Mouse (Mus musculus): Measurements from ENCODE around the gene Brd7. TPM values are rescaled to one million over a fixed set of nuclear protein-coding genes. Genes with fewer than 3 reads are reported as not detected.

The Brd7 gene
- polyA plus RNA-seq, 1 experiment = not detected

DNA sequence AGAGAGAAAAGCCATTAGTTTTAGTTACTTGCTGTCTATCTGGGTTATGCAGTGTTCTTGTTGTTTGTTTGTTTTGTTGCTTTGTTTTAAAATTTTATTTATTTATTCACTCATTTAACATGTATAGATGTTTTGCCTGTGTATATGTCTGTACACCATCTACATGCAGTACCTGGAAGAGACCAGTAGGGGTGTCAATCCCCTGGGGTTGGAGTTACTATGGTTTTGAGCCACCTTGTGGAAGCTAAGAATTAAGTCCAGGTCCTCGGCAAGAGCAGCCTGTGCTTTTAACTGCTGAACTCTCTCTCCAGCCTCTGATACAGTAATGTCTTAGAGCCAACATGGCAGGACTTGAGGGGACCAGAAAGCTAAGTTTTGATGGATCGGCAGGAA is 21.2 kb upstream of the Brd7 start:
- no peak for TF ChIP-seq CTCF (IDR thresholded peaks at IDR 0.05; ENCODE audit: insufficient read depth, low read depth, low read length)
- no peak for TF ChIP-seq POLR2A (IDR thresholded peaks at IDR 0.05; ENCODE audit: insufficient read depth, low read depth, low read length)
- Histone ChIP-seq H3K27ac (ENCODE audit: insufficient read depth, low read depth, low read length) (no peak overlapping the region), H3K4me1 (ENCODE audit: control insufficient read depth, insufficient read depth, low read length) (peaks cover 17% of the 10 kb centered on the region), H3K4me3 (ENCODE audit: insufficient read depth, low read depth, low read length) (no peak overlapping the region)
- WGBS = 97% methylated on average over 2 of the region's 2 CpGs

DNA sequence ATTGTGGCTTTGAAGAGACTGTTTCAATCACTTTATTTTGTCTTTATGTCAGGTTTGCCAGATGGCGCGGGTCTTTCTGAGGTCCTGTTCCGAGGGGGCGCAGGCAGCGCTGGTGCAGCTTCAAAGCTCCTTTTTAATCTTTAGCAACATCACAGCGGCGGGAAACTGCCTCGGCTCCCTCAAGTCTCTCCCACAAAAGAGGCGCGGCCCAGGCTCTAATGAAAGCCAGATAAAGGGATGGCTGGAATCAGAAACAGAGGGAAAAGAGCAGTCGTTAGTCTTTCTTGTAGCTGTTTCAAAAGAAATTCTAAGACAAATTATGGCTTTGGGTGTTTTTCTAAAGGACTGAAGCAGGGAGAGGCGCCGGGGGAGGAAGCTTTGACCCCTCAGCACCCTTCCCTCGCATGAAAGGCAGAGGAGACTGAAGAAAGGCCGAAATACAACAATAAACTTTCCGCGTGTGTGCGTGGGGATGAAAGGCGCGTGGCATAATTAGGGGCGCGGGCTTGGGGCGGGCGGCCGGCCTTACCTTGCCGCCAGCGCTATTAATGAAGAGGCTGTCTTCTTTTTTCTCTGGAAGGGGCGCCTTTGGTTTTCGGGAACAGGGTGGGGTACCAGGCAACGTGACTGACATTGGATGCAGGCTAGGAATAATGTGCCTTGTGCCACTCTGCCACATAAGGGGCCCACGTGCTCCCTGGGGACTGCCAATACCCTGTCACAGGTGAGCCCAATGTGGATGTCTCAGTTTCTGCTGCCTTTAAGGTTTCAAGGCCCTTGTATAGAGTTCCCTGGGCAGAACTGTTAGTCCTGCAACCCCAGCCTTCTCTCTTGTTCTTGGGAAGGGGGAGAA is 20.5 kb upstream of the Brd7 start:
- no peak overlapping the region for H3K27ac ChIP-seq (ENCODE audit: insufficient read depth, low read depth, low read length)
- H3K4me1 ChIP-seq (ENCODE audit: control insufficient read depth, insufficient read depth, low read length) = peaks cover 17% of the 10 kb centered on the region
- TF ChIP-seq CTCF (IDR thresholded peaks at IDR 0.05; ENCODE audit: insufficient read depth, low read depth, low read length) = no peak
- no peak for TF ChIP-seq POLR2A (IDR thresholded peaks at IDR 0.05; ENCODE audit: insufficient read depth, low read depth, low read length)
- 46% methylated on average over 31 of the region's 31 CpGs for WGBS
- H3K4me3 ChIP-seq (ENCODE audit: insufficient read depth, low read depth, low read length) = no peak overlapping the region

DNA sequence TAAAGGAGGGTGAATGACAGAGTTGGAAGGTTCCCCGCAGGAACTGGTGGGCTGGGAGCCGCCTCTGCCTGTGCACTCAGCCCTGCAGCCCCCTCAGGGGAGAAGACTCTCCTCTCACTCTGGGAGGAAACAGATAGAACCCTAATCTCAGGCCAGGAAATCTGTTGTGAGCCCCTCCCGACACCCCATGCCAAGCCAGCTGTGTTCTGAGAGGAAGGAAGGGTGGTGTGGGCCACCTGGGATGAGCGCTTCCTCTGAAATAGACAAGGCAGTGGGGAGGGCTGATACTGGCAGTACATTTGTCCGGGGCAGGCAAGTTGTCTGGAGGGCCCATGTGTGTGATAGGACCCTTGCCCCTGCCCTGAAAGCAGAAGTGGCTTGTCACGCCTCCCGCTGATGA is 18.5 kb upstream of the Brd7 start:
- WGBS = 81% methylated on average over 7 of the region's 7 CpGs
- Histone ChIP-seq H3K4me3 (ENCODE audit: insufficient read depth, low read depth, low read length) (no peak overlapping the region), H3K4me1 (ENCODE audit: control insufficient read depth, insufficient read depth, low read length) (peaks cover 27% of the 10 kb centered on the region), H3K27ac (ENCODE audit: insufficient read depth, low read depth, low read length) (no peak overlapping the region)
- TF ChIP-seq POLR2A (IDR thresholded peaks at IDR 0.05; ENCODE audit: insufficient read depth, low read depth, low read length) = no peak
- TF ChIP-seq CTCF (IDR thresholded peaks at IDR 0.05; ENCODE audit: insufficient read depth, low read depth, low read length) = no peak

DNA sequence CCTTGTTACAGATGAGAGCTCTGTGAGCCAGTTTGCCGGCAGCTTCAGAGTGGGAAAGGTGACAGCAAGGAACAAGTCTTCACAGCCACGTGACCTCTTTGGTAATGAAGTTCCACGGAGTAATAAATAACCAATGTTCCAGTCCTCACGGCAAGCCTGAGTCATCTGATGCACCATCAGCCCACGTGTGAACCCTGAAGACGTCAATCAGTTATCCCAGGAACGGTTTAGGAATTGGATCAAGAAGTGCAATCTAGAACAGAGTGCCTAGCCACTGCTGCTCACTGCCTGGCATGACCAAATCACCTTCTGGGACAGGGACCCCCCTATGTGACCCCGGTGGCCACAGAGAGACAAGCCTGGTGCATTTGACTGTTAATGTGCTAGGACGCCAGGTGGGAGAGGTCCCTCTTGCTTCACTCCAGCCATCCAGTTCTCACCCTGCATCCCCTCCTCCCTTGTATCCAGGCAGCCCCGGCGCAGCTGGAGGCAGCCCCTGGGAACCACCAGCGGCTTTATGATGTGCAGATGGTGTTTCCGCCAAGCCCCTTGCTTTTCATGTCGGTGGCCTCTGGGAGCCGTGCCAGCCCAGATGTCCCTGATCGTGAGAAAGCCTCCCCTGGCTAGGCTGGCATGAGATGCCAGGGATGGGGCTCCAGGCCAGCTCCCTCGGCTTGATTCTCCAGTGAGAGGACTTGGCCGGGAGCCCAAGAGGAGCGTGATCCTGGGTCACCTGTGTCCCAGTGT is 15.0 kb upstream of the Brd7 start:
- WGBS = 18% methylated on average over 19 of the region's 19 CpGs
- H3K4me3 ChIP-seq (ENCODE audit: insufficient read depth, low read depth, low read length) = no peak overlapping the region
- H3K27ac ChIP-seq (ENCODE audit: insufficient read depth, low read depth, low read length) = no peak overlapping the region
- H3K4me1 ChIP-seq (ENCODE audit: control insufficient read depth, insufficient read depth, low read length) = peaks cover 20% of the 10 kb centered on the region
- TF ChIP-seq POLR2A (IDR thresholded peaks at IDR 0.05; ENCODE audit: insufficient read depth, low read depth, low read length) (no peak), CTCF (IDR thresholded peaks at IDR 0.05; ENCODE audit: insufficient read depth, low read depth, low read length) (no peak)

DNA sequence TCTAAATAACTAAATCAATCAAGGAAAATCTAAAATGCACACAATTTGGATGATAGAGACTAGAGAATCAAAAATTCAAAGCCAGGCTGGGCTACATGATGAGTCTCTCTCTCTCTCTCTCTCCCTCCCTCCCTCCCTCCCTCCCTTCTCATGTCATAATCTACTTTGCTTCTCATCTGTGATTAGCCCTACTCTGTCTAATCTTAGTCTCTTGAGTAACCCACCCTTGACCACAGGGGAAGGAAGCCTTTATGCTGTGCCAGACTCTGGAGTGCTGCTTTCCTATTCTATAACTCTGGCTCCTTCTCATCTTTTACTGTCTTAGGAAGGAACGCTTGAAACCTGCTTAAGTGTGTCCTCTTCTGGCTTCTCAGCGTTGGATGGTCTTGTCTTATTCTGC is 9.5 kb upstream of the Brd7 start:
- H3K4me3 ChIP-seq (ENCODE audit: insufficient read depth, low read depth, low read length) = no peak overlapping the region
- H3K4me1 ChIP-seq (ENCODE audit: control insufficient read depth, insufficient read depth, low read length) = 0 out of 2 replicates have a peak, but pooled peaks cover under 1% of the 10 kb centered on the region
- TF ChIP-seq CTCF (IDR thresholded peaks at IDR 0.05; ENCODE audit: insufficient read depth, low read depth, low read length) = no peak
- no peak for TF ChIP-seq POLR2A (IDR thresholded peaks at IDR 0.05; ENCODE audit: insufficient read depth, low read depth, low read length)
- no peak overlapping the region for H3K27ac ChIP-seq (ENCODE audit: insufficient read depth, low read depth, low read length)
- WGBS = 94% methylated on average over 2 of the region's 2 CpGs

DNA sequence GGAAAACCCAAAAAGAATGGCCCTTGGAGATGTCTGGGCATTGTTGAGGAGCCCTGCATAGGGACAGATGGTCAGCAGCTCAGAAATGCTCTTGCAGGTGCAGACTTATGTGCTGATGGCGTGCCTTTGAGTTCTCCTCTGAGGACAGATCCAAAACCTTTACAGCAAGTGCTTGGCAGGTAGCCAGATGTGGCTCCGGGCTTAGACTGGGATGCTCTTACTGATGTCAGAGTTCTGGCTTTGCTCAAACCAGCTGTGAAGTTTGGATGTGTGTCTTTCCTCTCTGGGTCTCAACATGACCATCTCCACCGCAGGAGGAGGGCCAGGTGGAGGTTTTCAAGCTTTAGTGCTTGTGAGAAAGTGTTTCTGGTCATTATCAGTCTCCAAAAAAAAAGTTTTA is 7.8 kb upstream of the Brd7 start:
- no peak overlapping the region for H3K27ac ChIP-seq (ENCODE audit: insufficient read depth, low read depth, low read length)
- no peak overlapping the region for H3K4me3 ChIP-seq (ENCODE audit: insufficient read depth, low read depth, low read length)
- 61% methylated on average over 3 of the region's 3 CpGs for WGBS
- TF ChIP-seq POLR2A (IDR thresholded peaks at IDR 0.05; ENCODE audit: insufficient read depth, low read depth, low read length) = no peak
- TF ChIP-seq CTCF (IDR thresholded peaks at IDR 0.05; ENCODE audit: insufficient read depth, low read depth, low read length) = no peak
- no peaks in the 10 kb centered on the region for H3K4me1 ChIP-seq (ENCODE audit: control insufficient read depth, insufficient read depth, low read length)

DNA sequence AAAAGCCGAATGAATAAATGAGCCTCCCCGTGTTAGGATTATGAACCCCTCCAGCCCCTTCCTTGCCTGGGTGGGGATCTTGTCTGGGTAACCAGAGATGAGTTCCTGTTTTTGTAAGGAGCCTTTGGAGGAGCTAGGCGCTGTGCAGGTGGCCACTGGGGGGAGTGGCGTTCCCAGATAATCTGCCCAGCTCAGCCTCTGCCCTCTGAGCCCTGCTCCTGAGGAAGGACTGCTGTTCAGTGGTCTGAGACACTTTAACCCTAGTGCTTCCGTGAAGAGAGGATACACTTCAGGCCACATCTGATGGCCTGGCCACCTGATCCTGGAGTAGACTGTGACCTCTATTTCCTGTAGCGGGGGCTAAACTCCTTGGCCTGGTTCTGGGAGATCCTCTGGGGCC is 7.2 kb upstream of the Brd7 start:
- Histone ChIP-seq H3K27ac (ENCODE audit: insufficient read depth, low read depth, low read length) (no peak overlapping the region), H3K4me1 (ENCODE audit: control insufficient read depth, insufficient read depth, low read length) (no peaks in the 10 kb centered on the region), H3K4me3 (ENCODE audit: insufficient read depth, low read depth, low read length) (no peak overlapping the region)
- WGBS = 39% methylated on average over 6 of the region's 6 CpGs
- TF ChIP-seq CTCF (IDR thresholded peaks at IDR 0.05; ENCODE audit: insufficient read depth, low read depth, low read length) (no peak), POLR2A (IDR thresholded peaks at IDR 0.05; ENCODE audit: insufficient read depth, low read depth, low read length) (no peak)

DNA sequence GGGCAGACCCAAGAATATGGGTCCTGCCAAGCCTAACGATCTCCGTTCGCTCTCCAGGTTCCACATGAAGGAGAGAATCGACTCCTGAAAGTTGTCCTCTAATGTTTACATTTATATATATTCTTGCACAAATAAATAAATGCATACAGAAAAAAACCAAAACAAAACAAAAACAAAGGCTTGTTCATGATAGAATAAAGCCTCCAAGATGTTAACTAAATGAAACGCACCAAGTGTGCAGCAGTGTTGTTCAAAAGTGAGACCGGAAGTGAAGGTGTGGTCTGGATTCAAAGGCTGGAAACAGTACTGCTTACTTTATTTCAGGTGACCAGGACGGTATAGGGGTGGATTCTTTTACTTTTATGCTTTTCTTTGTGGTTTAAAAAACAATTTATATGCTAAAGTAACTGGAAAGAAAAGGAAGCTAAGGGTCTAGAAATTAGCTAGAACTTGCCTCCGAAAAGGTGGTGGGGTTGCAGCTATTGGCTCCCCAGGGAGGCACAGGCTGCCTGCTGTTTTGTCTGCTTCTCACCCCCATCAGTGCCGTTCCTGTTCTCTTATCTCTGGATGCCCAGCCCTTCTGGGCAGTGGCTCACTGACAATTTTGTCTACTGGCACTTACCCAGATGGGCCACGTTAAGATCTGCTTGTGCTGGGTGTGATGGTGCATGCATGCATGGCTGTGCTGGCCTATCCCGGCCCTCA is 604 bp upstream of the Brd7 start:
- Histone ChIP-seq H3K4me3 (ENCODE audit: insufficient read depth, low read depth, low read length) (peak overlapping the region; percentile 100), H3K27ac (ENCODE audit: insufficient read depth, low read depth, low read length) (no peak overlapping the region), H3K4me1 (ENCODE audit: control insufficient read depth, insufficient read depth, low read length) (peaks cover 6% of the 10 kb centered on the region)
- 21% methylated on average over 11 of the region's 11 CpGs for WGBS
- TF ChIP-seq CTCF (IDR thresholded peaks at IDR 0.05; ENCODE audit: insufficient read depth, low read depth, low read length) = no peak
- no peak for TF ChIP-seq POLR2A (IDR thresholded peaks at IDR 0.05; ENCODE audit: insufficient read depth, low read depth, low read length)

Measured in olfactory bulb, adult 2 months (tissue).